In the genomic region with DNA sequence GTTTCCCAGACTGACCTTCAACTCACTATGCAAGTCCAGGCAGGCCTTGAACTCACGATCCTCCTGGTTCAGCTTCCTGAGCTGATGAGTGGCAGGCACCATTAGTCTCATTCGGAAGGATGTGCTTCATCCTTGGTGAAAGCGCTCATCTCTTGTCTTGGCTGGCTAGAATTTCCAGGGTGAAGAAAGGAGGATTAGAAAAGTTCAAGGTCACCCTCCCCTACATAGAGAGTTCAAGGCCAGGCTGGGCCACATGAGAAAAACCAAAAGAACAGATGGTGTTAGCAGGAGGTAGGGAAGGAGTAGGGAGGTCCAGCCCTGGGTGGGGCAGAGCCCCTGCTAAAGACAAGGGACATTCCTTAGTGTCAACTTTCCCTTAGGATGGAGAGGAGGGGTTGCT, we compare ENCODE assay signal across 22 mouse cellular contexts.
A peak's percentile ranks its signal among the peaks of the same experiment; 100 is the strongest.
DNase-seq lines count a peak whose midpoint lies in the region; ATAC-seq lines count a peak whose summit lies in the region.
"Had no signal": no experiment of that assay in that cellular context is flagged by ENCODE, and none has a peak within 500 bp of the region (broad histone marks: within the 10 kb centered on the region; RNA-seq: fewer than 3 reads in every experiment).

No protein-coding gene starts in this region.

- H3K36me3 ChIP-seq in hindbrain, embryonic 13.5 days, result no peaks in the 10 kb centered on the region
- H3K36me3 ChIP-seq: embryonic facial prominence, embryonic 10.5 days; embryonic facial prominence, embryonic 12.5 days; forebrain, embryonic 10.5 days; forebrain, embryonic 12.5 days; G1E had no signal

- peak overlapping the region; percentile 46 for H3K27ac ChIP-seq in brown adipose tissue, adult 24 weeks (replicated peaks; ENCODE audit: low read depth, low read length)
- no peak overlapping the region for H3K27ac ChIP-seq in hindbrain, embryonic 13.5 days
- H3K27ac ChIP-seq: embryonic facial prominence, embryonic 10.5 days; embryonic facial prominence, embryonic 12.5 days; forebrain, embryonic 10.5 days; forebrain, embryonic 12.5 days had no signal

- no peak overlapping the region for H3K4me2 ChIP-seq in hindbrain, embryonic 13.5 days
- H3K4me2 ChIP-seq: embryonic facial prominence, embryonic 12.5 days; forebrain, embryonic 12.5 days had no signal

- H3K27me3 ChIP-seq in hindbrain, embryonic 13.5 days, result no peaks in the 10 kb centered on the region
- H3K27me3 ChIP-seq: embryonic facial prominence, embryonic 12.5 days; forebrain, embryonic 12.5 days; Patski had no signal

- H3K9ac ChIP-seq in hindbrain, embryonic 13.5 days, result no peak overlapping the region
- H3K9ac ChIP-seq: embryonic facial prominence, embryonic 12.5 days; forebrain, embryonic 12.5 days had no signal

- H3K4me3 ChIP-seq in brown adipose tissue, adult 24 weeks (ENCODE audit: insufficient read depth, low read depth, low read length), result no peak overlapping the region
- no peak overlapping the region for H3K4me3 ChIP-seq in hindbrain, embryonic 13.5 days
- H3K4me3 ChIP-seq: embryonic facial prominence, embryonic 10.5 days; embryonic facial prominence, embryonic 12.5 days; erythroblast, embryonic 14.5 days; forebrain, embryonic 10.5 days; forebrain, embryonic 12.5 days had no signal

- no peak for ATAC-seq in hindbrain, embryonic 13.5 days (ENCODE audit: low FRiP score)
- ATAC-seq: activated CD4-positive, CD25-positive, alpha-beta regulatory T cell, adult 4 months; forebrain, embryonic 14.5 days; forebrain, embryonic 16.5 days; Patski had no signal

- 94% methylated on average over 3 of the region's 3 CpGs for WGBS in hindbrain, embryonic 13.5 days

- DNase-seq in R1 (ENCODE audit: low read depth, low spot score), result peak; percentile 86
- no peak for DNase-seq in thymus, postnatal 14 days
- no peak for DNase-seq in gastrocnemius, adult 8-10 months (ENCODE audit: low spot score in 2 of 2)
- DNase-seq: adrenal gland, adult 8-10 months; adrenal gland, postnatal 25 days; cerebellum, adult 11-12 months; cerebellum, adult 2 months; cerebellum, adult 9-10 months; cerebellum, postnatal 10 days; cerebellum, postnatal 25 days had no signal

- peaks cover 8% of the 10 kb centered on the region for H3K4me1 ChIP-seq in brown adipose tissue, adult 24 weeks (ENCODE audit: control insufficient read depth, insufficient read depth, insufficient read length, low read length)
- no peaks in the 10 kb centered on the region for H3K4me1 ChIP-seq in hindbrain, embryonic 13.5 days (replicated peaks)
- H3K4me1 ChIP-seq: embryonic facial prominence, embryonic 12.5 days; forebrain, embryonic 10.5 days; forebrain, embryonic 12.5 days had no signal

- no peaks in the 10 kb centered on the region for H3K9me3 ChIP-seq in hindbrain, embryonic 13.5 days
- H3K9me3 ChIP-seq: embryonic facial prominence, embryonic 10.5 days; embryonic facial prominence, embryonic 12.5 days; forebrain, embryonic 10.5 days; forebrain, embryonic 12.5 days; G1E had no signal
